Mouse (Mus musculus) frontal cortex, adult 2 months (tissue): Measurements from ENCODE around the gene Mapkap1. TPM values are rescaled to one million over a fixed set of nuclear protein-coding genes. Genes with fewer than 3 reads are reported as not detected.

Source experiments
- DNase-seq, 2 experiments: peaks; one replicate each; pipeline ENCODE4 v3.0.0; 2022; ENCODE audit warnings: low spot score in 1 of 2; ENCODE audit errors: extremely low spot score in 1 of 2
- polyA plus RNA-seq: library from polyadenylated mRNA; depleted of rRNA; stranded (reverse); fragments of >200 nt; gene quantifications from 2 replicates; pipeline ENCODE4 v1.2.3, GENCODE M21; 2012

The Mapkap1 gene
- polyA plus RNA-seq, 1 experiment = 58.1 TPM

GRCm38 (mm10) chr2:34570378-34570777 is 163.8 kb downstream of the Mapkap1 start:
- DNase-seq = no peak

GRCm38 (mm10) chr2:34571096-34571495 is 164.5 kb downstream of the Mapkap1 start:
- no peak for DNase-seq

GRCm38 (mm10) chr2:34573073-34573472 is 166.5 kb downstream of the Mapkap1 start:
- no peak for DNase-seq

- DNase-seq = peak in 1 of 2 experiments; percentile 15
These were observed 182.0 kb downstream of the Mapkap1 start for GRCm38 (mm10) chr2:34588546-34588945.

GRCm38 (mm10) chr2:34591721-34592360 is 185.3 kb downstream of the Mapkap1 start:
- DNase-seq = no peak

GRCm38 (mm10) chr2:34592361-34592960 is 185.9 kb downstream of the Mapkap1 start:
- no peak for DNase-seq

GRCm38 (mm10) chr2:34594001-34594400 is 187.4 kb downstream of the Mapkap1 start:
- no peak for DNase-seq

GRCm38 (mm10) chr2:34599606-34600255 is 193.2 kb downstream of the Mapkap1 start:
- DNase-seq = no peak

- DNase-seq = no peak
These were observed 194.2 kb downstream of the Mapkap1 start for GRCm38 (mm10) chr2:34600734-34601133.

GRCm38 (mm10) chr2:34602111-34602541 is 195.6 kb downstream of the Mapkap1 start:
- no peak for DNase-seq

- DNase-seq = no peak
These were observed 196.3 kb downstream of the Mapkap1 start for GRCm38 (mm10) chr2:34602896-34603295.

GRCm38 (mm10) chr2:34603653-34604214 is 197.2 kb downstream of the Mapkap1 start:
- DNase-seq = no peak

- no peak for DNase-seq
These were observed 198.5 kb downstream of the Mapkap1 start for GRCm38 (mm10) chr2:34605040-34605439.

GRCm38 (mm10) chr2:34608917-34609316 is 202.3 kb downstream of the Mapkap1 start:
- DNase-seq = no peak

GRCm38 (mm10) chr2:34609516-34609915 is 202.9 kb downstream of the Mapkap1 start:
- no peak for DNase-seq

GRCm38 (mm10) chr2:34620778-34621415 is 214.3 kb downstream of the Mapkap1 start:
- DNase-seq = no peak

GRCm38 (mm10) chr2:34621485-34621884 is 214.9 kb downstream of the Mapkap1 start:
- no peak for DNase-seq

GRCm38 (mm10) chr2:34622518-34622917 is 215.9 kb downstream of the Mapkap1 start:
- no peak for DNase-seq

GRCm38 (mm10) chr2:34623181-34623580 is 216.6 kb downstream of the Mapkap1 start:
- no peak for DNase-seq

- no peak for DNase-seq
These were observed 217.5 kb downstream of the Mapkap1 start for GRCm38 (mm10) chr2:34624076-34624475.
